ENCODE assay signal across 10 mouse cellular contexts in the genomic region with DNA sequence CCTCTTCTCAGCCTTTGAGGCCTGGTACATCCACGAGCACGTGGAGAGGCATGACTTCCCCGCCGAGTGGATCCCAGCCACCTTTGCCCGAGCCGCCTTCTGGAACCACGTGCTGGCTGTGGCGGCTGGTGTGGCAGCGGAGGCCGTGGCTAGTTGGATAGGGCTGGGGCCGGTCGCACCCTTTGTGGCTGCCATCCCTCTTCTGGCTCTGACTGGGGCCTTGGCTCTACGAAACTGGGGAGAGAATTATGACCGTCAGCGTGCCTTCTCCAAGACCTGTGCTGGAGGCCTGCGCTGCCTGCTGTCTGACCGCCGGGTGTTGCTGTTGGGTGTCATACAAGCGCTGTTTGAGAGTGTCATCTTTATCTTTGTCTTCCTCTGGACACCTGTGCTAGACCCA. TPM values are rescaled to one million over a fixed set of nuclear protein-coding genes. Genes with fewer than 3 reads are reported as not detected.
DNase-seq lines count a peak whose midpoint lies in the region; ATAC-seq and TF ChIP-seq lines count a peak whose summit lies in the region.
"Had no signal": no experiment of that assay in that cellular context is flagged by ENCODE, and none has a peak within 500 bp of the region (broad histone marks: within the 10 kb centered on the region; RNA-seq: fewer than 3 reads in every experiment).

No protein-coding gene starts in this region.

- no peak for TF ChIP-seq CTCF in CH12.LX (conservative IDR thresholded peaks at IDR 0.05 in 1 of 2, IDR thresholded peaks at IDR 0.05 in 1 of 2; ENCODE audit: low read depth in 2 of 2, low read length in 2 of 2)

- peak; percentile 94 for DNase-seq in heart, adult 11 months
- DNase-seq in heart, postnatal 36 days = no peak
- DNase-seq in CH12.LX (ENCODE audit: extremely low read depth) = no peak
- DNase-seq in ovary, adult 18-20 months (ENCODE audit: low spot score) = no peak
- no peak for DNase-seq in urinary bladder, postnatal 4 days (ENCODE audit: low spot score in 2 of 2)
- DNase-seq: thymus, postnatal 25 days had no signal

- no peak overlapping the region for H3K27ac ChIP-seq in CH12.LX (ENCODE audit: insufficient read depth, low read depth)
- H3K27ac ChIP-seq in embryonic facial prominence, embryonic 15.5 days (replicated peaks) = peak overlapping the region; percentile 95
- H3K27ac ChIP-seq in liver, embryonic 15.5 days (replicated peaks) = no peak overlapping the region

- H3K9ac ChIP-seq in CH12.LX (ENCODE audit: insufficient read depth, low read depth) = no peak overlapping the region
- H3K9ac ChIP-seq in embryonic facial prominence, embryonic 15.5 days = 0 out of 2 replicates have a peak overlapping the region, but pooled peaks have one; percentile 85
- no peak overlapping the region for H3K9ac ChIP-seq in liver, embryonic 15.5 days

- no peaks in the 10 kb centered on the region for H3K9me3 ChIP-seq in CH12.LX (replicated peaks; ENCODE audit: low read length)
- H3K9me3 ChIP-seq in embryonic facial prominence, embryonic 15.5 days (replicated peaks) = no peaks in the 10 kb centered on the region
- no peaks in the 10 kb centered on the region for H3K9me3 ChIP-seq in liver, embryonic 15.5 days (replicated peaks)

- H3K4me2 ChIP-seq in CH12.LX (ENCODE audit: insufficient read depth, low read depth, poor library complexity, severe bottlenecking) = 0 out of 2 replicates have a peak overlapping the region, but pooled peaks have one; percentile 67
- H3K4me2 ChIP-seq in embryonic facial prominence, embryonic 15.5 days (replicated peaks) = peak overlapping the region; percentile 87
- H3K4me2 ChIP-seq in liver, embryonic 15.5 days = peak overlapping the region; percentile 87

- H3K27me3 ChIP-seq in CH12.LX (replicated peaks) = no peaks in the 10 kb centered on the region
- no peaks in the 10 kb centered on the region for H3K27me3 ChIP-seq in embryonic facial prominence, embryonic 15.5 days
- no peaks in the 10 kb centered on the region for H3K27me3 ChIP-seq in liver, embryonic 15.5 days

- WGBS in embryonic facial prominence, embryonic 15.5 days = 93% methylated on average over 19 of the region's 19 CpGs
- WGBS in liver, embryonic 15.5 days (ENCODE audit: insufficient replicate concordance) = 85% methylated on average over 19 of the region's 19 CpGs

- H3K4me3 ChIP-seq in CH12.LX (replicated peaks in 1 of 3; ENCODE audit: low read depth in 2 of 3, low read length in 2 of 3, poor library complexity in 1 of 3) = peak overlapping the region in 2 of 3 experiments; percentile 74 to 85
- peak overlapping the region; percentile 94 for H3K4me3 ChIP-seq in embryonic facial prominence, embryonic 15.5 days (replicated peaks)
- H3K4me3 ChIP-seq in liver, embryonic 15.5 days (replicated peaks) = peak overlapping the region; percentile 77

- no peak for TF ChIP-seq POLR2A in CH12.LX (IDR thresholded peaks at IDR 0.05; ENCODE audit: low read depth, low read length)

- no peak for TF ChIP-seq RAD21 in CH12.LX (IDR thresholded peaks at IDR 0.05; ENCODE audit: low read depth, low read length)

- dilution Hi-C loops in CH12.LX (cut with MboI; ENCODE audit: extremely low pct_ligation_motif_present, extremely low pct_unique_long_range_greater_than_20kb, low sequenced_read_pairs) = no loop called here

- H3K36me3 ChIP-seq in CH12.LX (replicated peaks in 1 of 2; ENCODE audit: control insufficient read depth in 1 of 2, insufficient read depth in 1 of 2, low read length in 1 of 2) = peaks cover 21 to 32% of the 10 kb centered on the region in 2 experiments
- peaks cover 22% of the 10 kb centered on the region for H3K36me3 ChIP-seq in embryonic facial prominence, embryonic 15.5 days
- peaks cover 20% of the 10 kb centered on the region for H3K36me3 ChIP-seq in liver, embryonic 15.5 days (replicated peaks)

- H3K4me1 ChIP-seq in CH12.LX (ENCODE audit: control insufficient read depth in 1 of 2, insufficient read depth in 2 of 2) = peaks cover 12 to 19% of the 10 kb centered on the region in 2 experiments
- H3K4me1 ChIP-seq in embryonic facial prominence, embryonic 15.5 days = peaks cover 26% of the 10 kb centered on the region
- H3K4me1 ChIP-seq in liver, embryonic 15.5 days (replicated peaks) = peaks cover 58% of the 10 kb centered on the region

- intact Hi-C loops in heart, postnatal 36 days (cut with DNase I) = no loop called here

- in situ Hi-C loops in CH12.LX (cut with MboI; ENCODE audit: low pct_ligation_motif_present, low pct_unique_long_range_greater_than_20kb, low sequenced_read_pairs) = loop anchor here (5.0 kb wide), 1 partner anchor 37 kb away; no protein-coding TSS in a partner anchor

- no peak for TF ChIP-seq EP300 in CH12.LX (IDR thresholded peaks at IDR 0.05; ENCODE audit: low read length)

- no peak for ATAC-seq in embryonic facial prominence, embryonic 15.5 days (ENCODE audit: insufficient number of reproducible peaks, low FRiP score, low TSS enrichment, low read depth)
- ATAC-seq in liver, embryonic 15.5 days (ENCODE audit: insufficient read depth) = no peak
- no peak for ATAC-seq in megakaryocyte progenitor cell, adult 5-6 weeks (replicated peaks; ENCODE audit: poor library complexity)
- ATAC-seq: inflammation-experienced regulatory T-cells, adult 6 months had no signal

- peaks cover 13% of the 10 kb centered on the region; the same call in 1 of the 2 replicates for H3K79me2 ChIP-seq in CH12.LX (replicated peaks; ENCODE audit: control insufficient read depth, extremely low read depth, insufficient read depth, poor library complexity, severe bottlenecking)

TF ChIP-seq in CH12.LX, 34 proteins besides CTCF, POLR2A, EP300 and RAD21 (continues in another document):
- TF ChIP-seq E2F4 (IDR thresholded peaks at IDR 0.05; ENCODE audit: insufficient replicate concordance, low read depth, low read length) (no peak), MAZ (IDR thresholded peaks at IDR 0.05; ENCODE audit: low read depth, low read length) (no peak), USF1 (IDR thresholded peaks at IDR 0.05; ENCODE audit: low read depth, low read length) (no peak), ZKSCAN1 (IDR thresholded peaks at IDR 0.05; ENCODE audit: borderline replicate concordance, low read depth, low read length) (no peak), MAX (IDR thresholded peaks at IDR 0.05; ENCODE audit: low read length) (no peak), MAFK (IDR thresholded peaks at IDR 0.05; ENCODE audit: insufficient replicate concordance, low read length) (no peak), ZMIZ1 (IDR thresholded peaks at IDR 0.05; ENCODE audit: low read depth, low read length) (no peak), JUN (IDR thresholded peaks at IDR 0.05; ENCODE audit: insufficient read depth, low read depth, low read length) (no peak), NRF1 (IDR thresholded peaks at IDR 0.05; ENCODE audit: low read depth, low read length) (no peak), CHD2 (IDR thresholded peaks at IDR 0.05; ENCODE audit: low read length) (no peak), CHD1 (IDR thresholded peaks at IDR 0.05; ENCODE audit: low read depth, low read length) (no peak)

RNA-seq across cellular contexts. Expression of gene Mfsd5, which starts 1.4 kb away (rescaled TPM):
- 10 to 100 TPM; 18.1 to 19.4 TPM for total RNA-seq in heart, postnatal 36 days (2021)
- 31.1 and 37.1 TPM in 2 replicates for total RNA-seq in CH12.LX (2012; rRNA removed)
- total RNA-seq in CH12.LX (2014; rRNA removed) = 43.7 and 51.8 TPM in 2 replicates
- 76.2 and 90.6 TPM in 2 replicates for polyA plus RNA-seq in CH12.LX (2012; ENCODE audit: insufficient read length, low read depth)
- 84.0 and 88.6 TPM in 2 replicates for polyA plus RNA-seq in embryonic facial prominence, embryonic 15.5 days (2015; fragmentation: Nextera tagmentation; extraction: Ambion mirVana)
- 24.9 and 25.6 TPM in 2 replicates for polyA plus RNA-seq in liver, embryonic 15.5 days (2015; fragmentation: Nextera tagmentation; extraction: Ambion mirVana)
- total RNA-seq in megakaryocyte progenitor cell, adult 5-6 weeks (2015) = 28.2 and 33.0 TPM in 2 replicates
- total RNA-seq in megakaryocyte progenitor cell, adult 5-6 weeks (2017) = 17.8 and 25.5 TPM in 2 replicates

RNA-seq across cellular contexts. Expression of gene Gm9918, which starts 10.3 kb away (rescaled TPM):
- not detected for total RNA-seq in heart, postnatal 36 days (2021)
- not detected in 2 replicates for total RNA-seq in CH12.LX (2012; rRNA removed)
- not detected in 2 replicates for total RNA-seq in CH12.LX (2014; rRNA removed)
- not detected in 2 replicates for polyA plus RNA-seq in CH12.LX (2012; ENCODE audit: insufficient read length, low read depth)
- polyA plus RNA-seq in embryonic facial prominence, embryonic 15.5 days (2015; fragmentation: Nextera tagmentation; extraction: Ambion mirVana) = 1.6 and 1.7 TPM in 2 replicates
- polyA plus RNA-seq in liver, embryonic 15.5 days (2015; fragmentation: Nextera tagmentation; extraction: Ambion mirVana) = not detected in 2 replicates
- total RNA-seq in megakaryocyte progenitor cell, adult 5-6 weeks (2015) = not detected in 2 replicates
- total RNA-seq in megakaryocyte progenitor cell, adult 5-6 weeks (2017) = not detected in 2 replicates
- polyA plus RNA-seq: inflammation-experienced regulatory T-cells, adult 6 months had no signal

RNA-seq across cellular contexts. Expression of gene Espl1, which starts 15.4 kb away (rescaled TPM):
- total RNA-seq in heart, postnatal 36 days (2021) = 1 to 10 TPM; 1.0 to 2.1 TPM
- total RNA-seq in CH12.LX (2012; rRNA removed) (51.0 and 64.6 TPM in 2 replicates), CH12.LX (2014; rRNA removed) (41.0 and 41.3 TPM in 2 replicates)
- 80.7 and 110 TPM in 2 replicates for polyA plus RNA-seq in CH12.LX (2012; ENCODE audit: insufficient read length, low read depth)
- 20.2 and 24.5 TPM in 2 replicates for polyA plus RNA-seq in embryonic facial prominence, embryonic 15.5 days (2015; fragmentation: Nextera tagmentation; extraction: Ambion mirVana)
- polyA plus RNA-seq in liver, embryonic 15.5 days (2015; fragmentation: Nextera tagmentation; extraction: Ambion mirVana) = 23.0 and 24.6 TPM in 2 replicates
- 33.9 and 34.8 TPM in 2 replicates for total RNA-seq in megakaryocyte progenitor cell, adult 5-6 weeks (2015)
- total RNA-seq in megakaryocyte progenitor cell, adult 5-6 weeks (2017) = 15.0 and 19.2 TPM in 2 replicates

RNA-seq across cellular contexts. Expression of gene Rarg, which starts 23.3 kb away (rescaled TPM):
- 10 to 100 TPM; 20.0 to 21.9 TPM for total RNA-seq in heart, postnatal 36 days (2021)
- total RNA-seq in CH12.LX (2012; rRNA removed) (0.64 and 0.76 TPM in 2 replicates), CH12.LX (2014; rRNA removed) (0.17 and 0.32 TPM in 2 replicates)
- polyA plus RNA-seq in CH12.LX (2012; ENCODE audit: insufficient read length, low read depth) = 0.63 and 0.76 TPM in 2 replicates
- 112 and 123 TPM in 2 replicates for polyA plus RNA-seq in embryonic facial prominence, embryonic 15.5 days (2015; fragmentation: Nextera tagmentation; extraction: Ambion mirVana)
- polyA plus RNA-seq in liver, embryonic 15.5 days (2015; fragmentation: Nextera tagmentation; extraction: Ambion mirVana) = 2.8 and 3.0 TPM in 2 replicates
- 4.1 and 4.8 TPM in 2 replicates for total RNA-seq in megakaryocyte progenitor cell, adult 5-6 weeks (2015)
- total RNA-seq in megakaryocyte progenitor cell, adult 5-6 weeks (2017) = 3.9 and 4.2 TPM in 2 replicates

RNA-seq across cellular contexts. Expression of gene Pfdn5, which starts 45.3 kb away (rescaled TPM):
- total RNA-seq in heart, postnatal 36 days (2021) = 100 to 1,000 TPM; 308 to 311 TPM
- total RNA-seq in CH12.LX (2012; rRNA removed) (265 and 269 TPM in 2 replicates), CH12.LX (2014; rRNA removed) (296 and 371 TPM in 2 replicates)
- polyA plus RNA-seq in CH12.LX (2012; ENCODE audit: insufficient read length, low read depth) = 356 and 502 TPM in 2 replicates
- polyA plus RNA-seq in embryonic facial prominence, embryonic 15.5 days (2015; fragmentation: Nextera tagmentation; extraction: Ambion mirVana) = 398 and 407 TPM in 2 replicates
- 104 and 114 TPM in 2 replicates for polyA plus RNA-seq in liver, embryonic 15.5 days (2015; fragmentation: Nextera tagmentation; extraction: Ambion mirVana)
- 345 and 346 TPM in 2 replicates for total RNA-seq in megakaryocyte progenitor cell, adult 5-6 weeks (2015)
- total RNA-seq in megakaryocyte progenitor cell, adult 5-6 weeks (2017) = 343 and 379 TPM in 2 replicates

Comparison
In these comparisons a context has a peak if more than half of its experiments do, and no peak if none do; other contexts are left out.
1. RNA of gene Espl1, which starts 15.4 kb away (total RNA-seq): 41.0 to 64.6 TPM in CH12.LX and 15.0 to 34.8 TPM in megakaryocyte progenitor cell, adult 5-6 weeks; 1.0 to 2.1 TPM in heart, postnatal 36 days; every median in the first group is over 4 times any median in the second.
2. Peak in every context shown above with its lines, with median percentiles within 50 percentile points of each other: H3K4me2 ChIP-seq and H3K4me3 ChIP-seq.